Mouse (Mus musculus): ENCODE results near the gene Smarcd2. TPM values are rescaled to one million over a fixed set of nuclear protein-coding genes. Genes with fewer than 3 reads are reported as not detected.
A peak's percentile ranks its signal among the peaks of the same experiment; 100 is the strongest.

The Smarcd2 gene
- polyA plus RNA-seq, 1 experiment, result 42.9 TPM

- H3K27me3 ChIP-seq (ENCODE audit: control insufficient read depth, insufficient read depth, insufficient read length), result no peaks in the 10 kb centered on the region
- no peak for TF ChIP-seq POLR2A (IDR thresholded peaks at IDR 0.05; ENCODE audit: insufficient read length, low read depth)
- TF ChIP-seq CEBPB (IDR thresholded peaks at IDR 0.05; ENCODE audit: insufficient read depth, poor library complexity, severe bottlenecking), result 0 out of 2 replicates have a peak, but pooled peaks have one; percentile 43
- TF ChIP-seq USF1 (IDR thresholded peaks at IDR 0.05; ENCODE audit: low read depth), result no peak
- no peak for TF ChIP-seq POLR2AphosphoS2 (IDR thresholded peaks at IDR 0.05; ENCODE audit: insufficient read length, low read depth)
- peak overlapping the region; percentile 81 for H3K4me3 ChIP-seq
- H3ac ChIP-seq (ENCODE audit: control insufficient read depth, insufficient read length), result peak overlapping the region; percentile 97
- peaks cover 81% of the 10 kb centered on the region for H3K79me2 ChIP-seq (ENCODE audit: control insufficient read depth, insufficient read depth)
- peaks cover 22% of the 10 kb centered on the region for H3K36me3 ChIP-seq (ENCODE audit: control insufficient read depth, insufficient read depth)
- peak overlapping the region; percentile 72 for H3K4me2 ChIP-seq (ENCODE audit: low read depth)
Measured at GRCm38 (mm10) chr11:106215450-106215859, 57.3 kb downstream of the Smarcd2 start.

GRCm38 (mm10) chr11:106214856-106215255, 57.9 kb downstream of the Smarcd2 start:
- H3K4me2 ChIP-seq (ENCODE audit: low read depth), result peak overlapping the region; percentile 72
- peaks cover 28% of the 10 kb centered on the region for H3K36me3 ChIP-seq (ENCODE audit: control insufficient read depth, insufficient read depth)
- no peaks in the 10 kb centered on the region for H3K27me3 ChIP-seq (ENCODE audit: control insufficient read depth, insufficient read depth, insufficient read length)
- peaks cover 75% of the 10 kb centered on the region for H3K79me2 ChIP-seq (ENCODE audit: control insufficient read depth, insufficient read depth)
- H3K4me3 ChIP-seq, result peak overlapping the region; percentile 81
- TF ChIP-seq REST (IDR thresholded peaks at IDR 0.05; ENCODE audit: insufficient read depth, insufficient read length) (no peak), USF1 (IDR thresholded peaks at IDR 0.05; ENCODE audit: low read depth) (no peak), MYOG (IDR thresholded peaks at IDR 0.05; ENCODE audit: control insufficient read depth in 1 of 3, insufficient read depth in 1 of 3, insufficient read length in 2 of 3, low read depth in 2 of 3) (no peak), CEBPB (IDR thresholded peaks at IDR 0.05; ENCODE audit: insufficient read depth, poor library complexity, severe bottlenecking) (no peak), E2F4 (IDR thresholded peaks at IDR 0.05; ENCODE audit: insufficient read depth) (no peak), MAX (IDR thresholded peaks at IDR 0.05; ENCODE audit: low read depth) (no peak), POLR2A (IDR thresholded peaks at IDR 0.05; ENCODE audit: insufficient read length, low read depth) (no peak), TCF3 (IDR thresholded peaks at IDR 0.05; ENCODE audit: insufficient read length, low read depth) (no peak), POLR2AphosphoS2 (IDR thresholded peaks at IDR 0.05; ENCODE audit: insufficient read length, low read depth) (no peak), MYOD1 (IDR thresholded peaks at IDR 0.05; ENCODE audit: control insufficient read depth in 1 of 3, insufficient read length in 2 of 3, low read depth in 2 of 3) (no peak), TCF12 (IDR thresholded peaks at IDR 0.05; ENCODE audit: insufficient read depth, poor library complexity, severe bottlenecking) (no peak), SRF (IDR thresholded peaks at IDR 0.05; ENCODE audit: control insufficient read depth, insufficient read length, low read depth) (no peak)
- no peak overlapping the region for H3ac ChIP-seq (ENCODE audit: control insufficient read depth, insufficient read length)

Other genes with a start within 250 kb of the Smarcd2 start
- gene Dcaf7, start 236.1 kb downstream of the Smarcd2 start, polyA plus RNA-seq (2012; fragmentation: generic; extraction: Trizol), result 36.1 TPM
- gene Taco1, start 206.9 kb downstream of the Smarcd2 start, polyA plus RNA-seq (2012; fragmentation: generic; extraction: Trizol), result 21.2 TPM
- 21.9 TPM for gene Map3k3, start 188.4 kb downstream of the Smarcd2 start, polyA plus RNA-seq (2012; fragmentation: generic; extraction: Trizol)
- not detected for gene Gm10840, start 112.1 kb downstream of the Smarcd2 start, polyA plus RNA-seq (2012; fragmentation: generic; extraction: Trizol)
- 36.4 TPM for gene Limd2, start 112.1 kb downstream of the Smarcd2 start, polyA plus RNA-seq (2012; fragmentation: generic; extraction: Trizol)
- gene Strada, start 70.8 kb downstream of the Smarcd2 start, polyA plus RNA-seq (2012; fragmentation: generic; extraction: Trizol), result 25.9 TPM
- 31.6 TPM for gene Ccdc47, start 56.6 kb downstream of the Smarcd2 start, polyA plus RNA-seq (2012; fragmentation: generic; extraction: Trizol)
- gene Ddx42, start 56.0 kb downstream of the Smarcd2 start, polyA plus RNA-seq (2012; fragmentation: generic; extraction: Trizol), result 22.0 TPM
- 36.1 TPM for gene Ftsj3, start 16.9 kb downstream of the Smarcd2 start, polyA plus RNA-seq (2012; fragmentation: generic; extraction: Trizol)
- gene Psmc5, start 16.8 kb downstream of the Smarcd2 start, polyA plus RNA-seq (2012; fragmentation: generic; extraction: Trizol), result 305 TPM
- 0.11 TPM for gene Tcam1, start 3.7 kb upstream of the Smarcd2 start, polyA plus RNA-seq (2012; fragmentation: generic; extraction: Trizol)
- not detected for gene Gh, start 28.9 kb upstream of the Smarcd2 start, polyA plus RNA-seq (2012; fragmentation: generic; extraction: Trizol)
- gene Cd79b, start 41.8 kb upstream of the Smarcd2 start, polyA plus RNA-seq (2012; fragmentation: generic; extraction: Trizol), result not detected
- 15.3 TPM for gene Scn4a, start 80.3 kb upstream of the Smarcd2 start, polyA plus RNA-seq (2012; fragmentation: generic; extraction: Trizol)
- 0.32 TPM for gene Prr29, start 92.5 kb upstream of the Smarcd2 start, polyA plus RNA-seq (2012; fragmentation: generic; extraction: Trizol)
- gene Icam2, start 115.1 kb upstream of the Smarcd2 start, polyA plus RNA-seq (2012; fragmentation: generic; extraction: Trizol), result not detected
- 20.4 TPM for gene Ern1, start 214.9 kb upstream of the Smarcd2 start, polyA plus RNA-seq (2012; fragmentation: generic; extraction: Trizol)